ENCODE assay signal across 8 mouse cellular contexts in the genomic region with DNA sequence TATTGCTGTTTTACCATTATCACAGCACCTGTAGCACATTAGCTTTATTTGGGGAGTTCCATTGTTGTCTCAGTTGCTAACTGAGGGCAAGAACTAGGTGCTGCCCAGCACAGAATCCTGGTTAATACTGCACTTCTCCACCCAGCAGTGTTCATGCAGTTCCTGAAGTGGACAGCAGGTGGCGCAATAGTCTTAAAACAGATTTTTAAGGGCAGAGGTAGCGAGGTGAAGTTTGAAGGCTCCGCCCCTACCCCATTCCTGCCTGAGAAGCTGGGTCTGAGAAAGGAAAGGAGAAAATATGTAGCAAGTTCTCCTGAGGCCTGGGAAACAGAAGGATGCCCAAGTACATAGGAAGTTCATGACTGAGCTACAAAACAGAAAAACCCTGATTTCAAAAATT. TPM values are rescaled to one million over a fixed set of nuclear protein-coding genes. Genes with fewer than 3 reads are reported as not detected.
DNase-seq lines count a peak whose midpoint lies in the region; ATAC-seq and TF ChIP-seq lines count a peak whose summit lies in the region.

No protein-coding gene starts in this region.

- H3K9ac ChIP-seq in hindbrain, embryonic 12.5 days = no peak overlapping the region
- no peak overlapping the region for H3K9ac ChIP-seq in forebrain, embryonic 14.5 days (ENCODE audit: low read length)
- H3K9ac ChIP-seq in hindbrain, embryonic 14.5 days = no peak overlapping the region
- no peak overlapping the region for H3K9ac ChIP-seq in midbrain, embryonic 14.5 days (replicated peaks; ENCODE audit: low read length)

- no peak overlapping the region for H3K4me3 ChIP-seq in hindbrain, embryonic 10.5 days
- H3K4me3 ChIP-seq in hindbrain, embryonic 12.5 days = no peak overlapping the region
- H3K4me3 ChIP-seq in forebrain, embryonic 14.5 days (ENCODE audit: low read depth, low read length) = no peak overlapping the region
- no peak overlapping the region for H3K4me3 ChIP-seq in hindbrain, embryonic 14.5 days (replicated peaks; ENCODE audit: low read length)
- no peak overlapping the region for H3K4me3 ChIP-seq in midbrain, embryonic 14.5 days (replicated peaks; ENCODE audit: low read depth, low read length)
- H3K4me3 ChIP-seq in spleen, adult 2 months (ENCODE audit: extremely low read depth, insufficient read depth, insufficient read length) = no peak overlapping the region

- no peak for TF ChIP-seq POLR2A in spleen, adult 2 months (IDR thresholded peaks at IDR 0.05; ENCODE audit: low read depth, low read length)

- H3K9me3 ChIP-seq in hindbrain, embryonic 10.5 days = no peaks in the 10 kb centered on the region
- H3K9me3 ChIP-seq in hindbrain, embryonic 12.5 days (replicated peaks) = no peaks in the 10 kb centered on the region
- no peaks in the 10 kb centered on the region for H3K9me3 ChIP-seq in forebrain, embryonic 14.5 days (replicated peaks; ENCODE audit: control insufficient read depth, low read length)
- no peaks in the 10 kb centered on the region for H3K9me3 ChIP-seq in hindbrain, embryonic 14.5 days (ENCODE audit: control insufficient read depth, low read length)
- H3K9me3 ChIP-seq in midbrain, embryonic 14.5 days (ENCODE audit: control insufficient read depth, low read length) = no peaks in the 10 kb centered on the region

- peaks cover 39% of the 10 kb centered on the region for H3K4me1 ChIP-seq in hindbrain, embryonic 10.5 days (replicated peaks)
- H3K4me1 ChIP-seq in hindbrain, embryonic 12.5 days = peaks cover 18% of the 10 kb centered on the region
- H3K4me1 ChIP-seq in forebrain, embryonic 14.5 days (ENCODE audit: control insufficient read depth, insufficient read depth, low read length) = peaks cover 3% of the 10 kb centered on the region; the same call in 1 of the 2 replicates
- H3K4me1 ChIP-seq in hindbrain, embryonic 14.5 days (replicated peaks; ENCODE audit: control insufficient read depth, insufficient read depth, low read length) = peaks cover 10% of the 10 kb centered on the region; the same call in 1 of the 2 replicates
- H3K4me1 ChIP-seq in midbrain, embryonic 14.5 days (ENCODE audit: control insufficient read depth, insufficient read depth, low read length) = peaks cover 8% of the 10 kb centered on the region; the same call in 1 of the 2 replicates
- peaks cover 8% of the 10 kb centered on the region; the same call in 1 of the 2 replicates for H3K4me1 ChIP-seq in spleen, adult 2 months (ENCODE audit: control insufficient read depth, insufficient read depth, insufficient read length)

- peak; percentile 86 for DNase-seq in hindbrain, embryonic 10.5 days (ENCODE audit: low spot score)
- DNase-seq in c-Kit-positive CD71-positive TER-119-positive erythroid progenitor cells, embryonic 14.5 days (ENCODE audit: low spot score) = peak; percentile 69
- DNase-seq in forebrain, embryonic 14.5 days (ENCODE audit: low spot score) = peak; percentile 91
- DNase-seq in hindbrain, embryonic 14.5 days (ENCODE audit: low spot score) = peak; percentile 96
- peak; percentile 82 to 85 for DNase-seq in left cerebral cortex, postnatal 10 days (ENCODE audit: extremely low spot score in 1 of 2, low spot score in 2 of 2)
- peak; percentile 94 for DNase-seq in midbrain, embryonic 14.5 days
- peak; percentile 54 to 80 for DNase-seq in spleen, adult 2 months (ENCODE audit: low read depth in 1 of 2, low spot score in 2 of 2)

- TF ChIP-seq CTCF in spleen, adult 2 months (IDR thresholded peaks at IDR 0.05; ENCODE audit: extremely low read depth, insufficient read depth, insufficient read length, insufficient replicate concordance) = peak; percentile 66; the same call in 1 of the 2 replicates

- no peak overlapping the region for H3K4me2 ChIP-seq in hindbrain, embryonic 12.5 days (replicated peaks)
- no peak overlapping the region for H3K4me2 ChIP-seq in forebrain, embryonic 14.5 days (ENCODE audit: low read length)
- H3K4me2 ChIP-seq in hindbrain, embryonic 14.5 days (replicated peaks) = no peak overlapping the region
- no peak overlapping the region for H3K4me2 ChIP-seq in midbrain, embryonic 14.5 days (ENCODE audit: low read length)

- H3K36me3 ChIP-seq in hindbrain, embryonic 10.5 days = no peaks in the 10 kb centered on the region
- no peaks in the 10 kb centered on the region for H3K36me3 ChIP-seq in hindbrain, embryonic 12.5 days
- H3K36me3 ChIP-seq in forebrain, embryonic 14.5 days (ENCODE audit: control insufficient read depth, insufficient read depth, low read length) = no peaks in the 10 kb centered on the region
- H3K36me3 ChIP-seq in hindbrain, embryonic 14.5 days (replicated peaks; ENCODE audit: control insufficient read depth, insufficient read depth) = no peaks in the 10 kb centered on the region
- no peaks in the 10 kb centered on the region for H3K36me3 ChIP-seq in midbrain, embryonic 14.5 days (ENCODE audit: control insufficient read depth, insufficient read depth, low read length)
- H3K36me3 ChIP-seq in spleen, adult 2 months (ENCODE audit: control insufficient read depth, insufficient read depth, low read length) = no peaks in the 10 kb centered on the region

- WGBS in hindbrain, embryonic 10.5 days = 3% methylated on average over 3 of the region's 3 CpGs
- WGBS in hindbrain, embryonic 12.5 days = 3% methylated on average over 3 of the region's 3 CpGs
- 3% methylated on average over 3 of the region's 3 CpGs for WGBS in forebrain, embryonic 14.5 days
- WGBS in hindbrain, embryonic 14.5 days = 0% methylated on average over 3 of the region's 3 CpGs
- WGBS in midbrain, embryonic 14.5 days = 1% methylated on average over 3 of the region's 3 CpGs
- WGBS in spleen, adult 2 months = 3% methylated on average over 3 of the region's 3 CpGs

- no peak for ATAC-seq in hindbrain, embryonic 12.5 days (ENCODE audit: low FRiP score)
- ATAC-seq in forebrain, embryonic 14.5 days = peak; percentile 55
- ATAC-seq in hindbrain, embryonic 14.5 days (ENCODE audit: low FRiP score) = peak; percentile 63
- no peak; the same call in 1 of the 2 replicates for ATAC-seq in midbrain, embryonic 14.5 days (ENCODE audit: low FRiP score, low TSS enrichment)

- peaks cover 22% of the 10 kb centered on the region for H3K27me3 ChIP-seq in hindbrain, embryonic 10.5 days (ENCODE audit: insufficient read depth, poor library complexity, severe bottlenecking)
- H3K27me3 ChIP-seq in hindbrain, embryonic 12.5 days = peaks cover 15% of the 10 kb centered on the region
- no peaks in the 10 kb centered on the region for H3K27me3 ChIP-seq in forebrain, embryonic 14.5 days (replicated peaks; ENCODE audit: control insufficient read depth, insufficient read depth, low read length)
- H3K27me3 ChIP-seq in hindbrain, embryonic 14.5 days (ENCODE audit: control insufficient read depth, insufficient read depth, low read length) = no peaks in the 10 kb centered on the region
- H3K27me3 ChIP-seq in midbrain, embryonic 14.5 days (ENCODE audit: control insufficient read depth, insufficient read depth, low read length) = 0 out of 2 replicates have a peak, but pooled peaks cover 5% of the 10 kb centered on the region
- H3K27me3 ChIP-seq in spleen, adult 2 months (ENCODE audit: control insufficient read depth, insufficient read depth, low read length) = no peaks in the 10 kb centered on the region

- H3K27ac ChIP-seq in hindbrain, embryonic 10.5 days = no peak overlapping the region
- no peak overlapping the region for H3K27ac ChIP-seq in hindbrain, embryonic 12.5 days
- H3K27ac ChIP-seq in forebrain, embryonic 14.5 days (ENCODE audit: low read depth, low read length) = no peak overlapping the region
- H3K27ac ChIP-seq in hindbrain, embryonic 14.5 days = no peak overlapping the region
- no peak overlapping the region for H3K27ac ChIP-seq in midbrain, embryonic 14.5 days (replicated peaks; ENCODE audit: low read depth, low read length)
- H3K27ac ChIP-seq in spleen, adult 2 months (ENCODE audit: insufficient read depth, low read length) = no peak overlapping the region

- intact Hi-C loops in left cerebral cortex, postnatal 10 days (cut with DNase I) = loop anchor here (1.0 to 10.0 kb wide), 4 partner anchors 71 to 447 kb away; partner anchors contain the start of gene Cry2

RNA-seq across cellular contexts. Expression of gene Dgkz, which starts 11.9 kb away (rescaled TPM):
- polyA plus RNA-seq in hindbrain, embryonic 10.5 days (2016; fragmentation: Nextera tagmentation; extraction: Ambion mirVana) = 36.3 and 39.4 TPM in 2 replicates
- 30.9 and 31.9 TPM in 2 replicates for polyA plus RNA-seq in hindbrain, embryonic 12.5 days (2016; fragmentation: Nextera tagmentation; extraction: Ambion mirVana)
- polyA plus RNA-seq in forebrain, embryonic 14.5 days (2014; fragmentation: Nextera tagmentation; extraction: Ambion mirVana) = 26.7 and 29.1 TPM in 2 replicates
- 39.0 and 42.6 TPM in 2 replicates for polyA plus RNA-seq in hindbrain, embryonic 14.5 days (2014; fragmentation: Nextera tagmentation; extraction: Ambion mirVana)
- 100 to 1,000 TPM; 251 to 255 TPM for total RNA-seq in left cerebral cortex, postnatal 10 days (2021)
- 27.5 and 32.0 TPM in 2 replicates for polyA plus RNA-seq in midbrain, embryonic 14.5 days (2014; fragmentation: Nextera tagmentation; extraction: Ambion mirVana)
- 279 and 335 TPM in 2 replicates for polyA plus RNA-seq in spleen, adult 2 months (2012; rRNA removed)

RNA-seq across cellular contexts. Expression of gene Creb3l1, which starts 36.8 kb away (rescaled TPM):
- polyA plus RNA-seq in hindbrain, embryonic 10.5 days (2016; fragmentation: Nextera tagmentation; extraction: Ambion mirVana) = 1.00 and 1.9 TPM in 2 replicates
- polyA plus RNA-seq in hindbrain, embryonic 12.5 days (2016; fragmentation: Nextera tagmentation; extraction: Ambion mirVana) = 2.1 and 2.9 TPM in 2 replicates
- polyA plus RNA-seq in forebrain, embryonic 14.5 days (2014; fragmentation: Nextera tagmentation; extraction: Ambion mirVana) = 0.80 and 1.3 TPM in 2 replicates
- polyA plus RNA-seq in hindbrain, embryonic 14.5 days (2014; fragmentation: Nextera tagmentation; extraction: Ambion mirVana) = 3.5 and 3.6 TPM in 2 replicates
- total RNA-seq in left cerebral cortex, postnatal 10 days (2021) = 1 to 10 TPM; 7.8 to 8.6 TPM
- 0.69 and 2.0 TPM in 2 replicates for polyA plus RNA-seq in midbrain, embryonic 14.5 days (2014; fragmentation: Nextera tagmentation; extraction: Ambion mirVana)
- polyA plus RNA-seq in spleen, adult 2 months (2012; rRNA removed) = 3.3 and 4.0 TPM in 2 replicates

RNA-seq across cellular contexts. Expression of gene Gm9821, which starts 42.0 kb away (rescaled TPM):
- 0.18 and 0.25 TPM in 2 replicates for polyA plus RNA-seq in hindbrain, embryonic 10.5 days (2016; fragmentation: Nextera tagmentation; extraction: Ambion mirVana)
- polyA plus RNA-seq in hindbrain, embryonic 12.5 days (2016; fragmentation: Nextera tagmentation; extraction: Ambion mirVana) = 0.50 and 0.57 TPM in 2 replicates
- 0.20 and 0.30 TPM in 2 replicates for polyA plus RNA-seq in forebrain, embryonic 14.5 days (2014; fragmentation: Nextera tagmentation; extraction: Ambion mirVana)
- polyA plus RNA-seq in hindbrain, embryonic 14.5 days (2014; fragmentation: Nextera tagmentation; extraction: Ambion mirVana) = 0.39 TPM in 1 of 2 replicates, not detected in the other
- not detected for total RNA-seq in left cerebral cortex, postnatal 10 days (2021)
- polyA plus RNA-seq in midbrain, embryonic 14.5 days (2014; fragmentation: Nextera tagmentation; extraction: Ambion mirVana) = 0.14 and 0.26 TPM in 2 replicates
- polyA plus RNA-seq in spleen, adult 2 months (2012; rRNA removed) = not detected in 2 replicates

RNA-seq across cellular contexts. Expression of gene Mdk, which starts 55.4 kb away (rescaled TPM):
- 1,375 and 1,717 TPM in 2 replicates for polyA plus RNA-seq in hindbrain, embryonic 10.5 days (2016; fragmentation: Nextera tagmentation; extraction: Ambion mirVana)
- polyA plus RNA-seq in hindbrain, embryonic 12.5 days (2016; fragmentation: Nextera tagmentation; extraction: Ambion mirVana) = 904 and 962 TPM in 2 replicates
- polyA plus RNA-seq in forebrain, embryonic 14.5 days (2014; fragmentation: Nextera tagmentation; extraction: Ambion mirVana) = 349 and 462 TPM in 2 replicates
- polyA plus RNA-seq in hindbrain, embryonic 14.5 days (2014; fragmentation: Nextera tagmentation; extraction: Ambion mirVana) = 154 and 171 TPM in 2 replicates
- 10 to 100 TPM; 24.6 to 26.0 TPM for total RNA-seq in left cerebral cortex, postnatal 10 days (2021)
- polyA plus RNA-seq in midbrain, embryonic 14.5 days (2014; fragmentation: Nextera tagmentation; extraction: Ambion mirVana) = 131 and 196 TPM in 2 replicates
- 2.7 and 3.1 TPM in 2 replicates for polyA plus RNA-seq in spleen, adult 2 months (2012; rRNA removed)

Comparison
In these comparisons a context has a peak if more than half of its experiments do, and no peak if none do; other contexts are left out.
1. ATAC-seq: peak in forebrain, embryonic 14.5 days (single experiment) and hindbrain, embryonic 14.5 days (single experiment); none in hindbrain, embryonic 12.5 days (single experiment) and midbrain, embryonic 14.5 days (single experiment).
2. Peak in every context shown above with its lines, with median percentiles within 50 percentile points of each other: DNase-seq.